Mouse (Mus musculus) forebrain, embryonic 16.5 days (tissue): ENCODE data around the gene Cul9. TPM values are rescaled to one million over a fixed set of nuclear protein-coding genes. Genes with fewer than 3 reads are reported as not detected.

Source experiments
- ATAC-seq: fragments of 200-750 bp; cut with Nextera tagmentation; 2 replicates; pipeline ENCODE4 v1.8.0; 2017; ENCODE audit warnings: mild to moderate bottlenecking, moderate library complexity
- H3K27ac ChIP-seq: fragments of 300-500 bp; sonication (generic); 2 replicates; pipeline ENCODE4 v1.5.1; 2014; ENCODE audit warnings: low read length, control low read depth
- H3K27me3 ChIP-seq: fragments of 300-500 bp; sonication (generic); replicated peaks from 2 replicates; pipeline ENCODE4 v1.6.1; 2014; ENCODE audit warnings: low read length; ENCODE audit not compliant: control insufficient read depth, insufficient read depth
- H3K36me3 ChIP-seq: fragments of 300-500 bp; sonication (generic); 2 replicates; pipeline ENCODE4 v1.6.1; 2014; ENCODE audit not compliant: control insufficient read depth, insufficient read depth
- H3K4me1 ChIP-seq: fragments of 300-500 bp; sonication (generic); replicated peaks from 2 replicates; pipeline ENCODE4 v1.6.1; 2014; ENCODE audit warnings: low read length; ENCODE audit not compliant: control insufficient read depth, insufficient read depth
- H3K4me2 ChIP-seq: fragments of 300-500 bp; sonication (generic); 2 replicates; pipeline ENCODE4 v1.6.1; 2014; ENCODE audit warnings: mild to moderate bottlenecking, low read length, control low read depth
- H3K4me3 ChIP-seq: fragments of 300-500 bp; sonication (generic); replicated peaks from 2 replicates; pipeline ENCODE4 v1.5.1; 2014; ENCODE audit warnings: mild to moderate bottlenecking, low read length, control low read depth
- H3K9ac ChIP-seq: fragments of 300-500 bp; sonication (generic); replicated peaks from 2 replicates; pipeline ENCODE4 v1.6.1; 2014; ENCODE audit warnings: low read depth, low read length, control low read depth
- H3K9me3 ChIP-seq: fragments of 300-500 bp; sonication (generic); 2 replicates; pipeline ENCODE4 v1.6.1; 2016; ENCODE audit warnings: low read length; ENCODE audit not compliant: control insufficient read depth
- WGBS: fragments of 180-500 bp; shearing (Covaris S2); extraction: QIAGEN DNeasy Blood & Tissue Kit; methylation state at CpG from one replicate; pipeline ENCODE4 v1.1.7; 2014; 5-methylcytosine and 5-hydroxymethylcytosine counted together
- polyA plus RNA-seq: library from polyadenylated mRNA; unstranded; fragments of >200 nt; fragmentation: Nextera tagmentation; extraction: Ambion mirVana; gene quantifications from 2 replicates; pipeline ENCODE4 v1.2.1, GENCODE M21; 2015

Gene Cul9
- polyA plus RNA-seq, 1 experiment from 2014 or later: 19.8 TPM

GRCm38 (mm10) chr17:46555673-46556583, 9.7 kb upstream of the Cul9 start, which contains the start of gene Srf:
TSS of gene Srf (minus strand) at chr17:46556175.
- ATAC-seq: peak; percentile 95
- Histone ChIP-seq H3K27ac (peak within 1 kb of the TSS; percentile 90), H3K4me3 (peak within 1 kb of the TSS; percentile 89), H3K9me3 (no peaks in the 10 kb centered on the region), H3K36me3 (no peaks in the 10 kb centered on the region), H3K9ac (peak within 1 kb of the TSS; percentile 91), H3K4me2 (peak within 1 kb of the TSS; percentile 87), H3K27me3 (no peaks in the 10 kb centered on the region), H3K4me1 (peaks cover 31% of the 10 kb centered on the region)
- WGBS: under 1% methylated on average over 79 of the region's 87 CpGs

- Histone ChIP-seq H3K9ac (peak overlapping the region; percentile 91), H3K9me3 (no peaks in the 10 kb centered on the region), H3K27me3 (no peaks in the 10 kb centered on the region), H3K4me2 (peak overlapping the region; percentile 87), H3K4me1 (peaks cover 31% of the 10 kb centered on the region), H3K4me3 (peak overlapping the region; percentile 89), H3K36me3 (peaks cover 5% of the 10 kb centered on the region; the same call in 1 of the 2 replicates), H3K27ac (peak overlapping the region; percentile 90)
- no peak for ATAC-seq
- under 1% methylated on average over 74 of the region's 75 CpGs for WGBS
These were observed 8.9 kb upstream of the Cul9 start for GRCm38 (mm10) chr17:46554977-46555672.

- under 1% methylated on average over 11 of the region's 11 CpGs for WGBS
- peak overlapping the region; percentile 89 for H3K4me3 ChIP-seq
- H3K4me1 ChIP-seq: peaks cover 31% of the 10 kb centered on the region
- H3K36me3 ChIP-seq: peaks cover 5% of the 10 kb centered on the region
- no peaks in the 10 kb centered on the region for H3K9me3 ChIP-seq
- H3K27ac ChIP-seq: no peak overlapping the region
- no peak for ATAC-seq
- peak overlapping the region; percentile 87 for H3K4me2 ChIP-seq
- H3K27me3 ChIP-seq: no peaks in the 10 kb centered on the region
- peak overlapping the region; percentile 91 for H3K9ac ChIP-seq
These were observed 8.4 kb upstream of the Cul9 start for GRCm38 (mm10) chr17:46554646-46554976.

GRCm38 (mm10) chr17:46553926-46554325, 7.7 kb upstream of the Cul9 start:
- no peak for ATAC-seq
- peak overlapping the region; percentile 87 for H3K4me2 ChIP-seq
- H3K9ac ChIP-seq: no peak overlapping the region; the same call in 1 of the 2 replicates
- 82% methylated on average over 3 of the region's 3 CpGs for WGBS
- H3K9me3 ChIP-seq: no peaks in the 10 kb centered on the region
- H3K36me3 ChIP-seq: peaks cover 9% of the 10 kb centered on the region
- H3K27ac ChIP-seq: no peak overlapping the region
- H3K4me1 ChIP-seq: peaks cover 31% of the 10 kb centered on the region
- H3K4me3 ChIP-seq: peak overlapping the region; percentile 89
- H3K27me3 ChIP-seq: no peaks in the 10 kb centered on the region

- Histone ChIP-seq H3K9me3 (no peaks in the 10 kb centered on the region), H3K4me3 (peak overlapping the region; percentile 40), H3K27ac (peak overlapping the region; percentile 65; the same call in 1 of the 2 replicates), H3K36me3 (peaks cover 14% of the 10 kb centered on the region), H3K27me3 (no peaks in the 10 kb centered on the region), H3K4me1 (peaks cover 31% of the 10 kb centered on the region), H3K9ac (peak overlapping the region; percentile 28; the same call in 1 of the 2 replicates), H3K4me2 (peak overlapping the region; percentile 87)
- WGBS: 47% methylated on average over 11 of the region's 11 CpGs
- ATAC-seq: no peak
These were observed 7.3 kb upstream of the Cul9 start for GRCm38 (mm10) chr17:46553469-46553868.

- Histone ChIP-seq H3K4me3 (peak overlapping the region; percentile 40), H3K9ac (peak overlapping the region; percentile 28; the same call in 1 of the 2 replicates), H3K4me2 (peak overlapping the region; percentile 87), H3K9me3 (no peaks in the 10 kb centered on the region), H3K4me1 (peaks cover 31% of the 10 kb centered on the region), H3K36me3 (peaks cover 16% of the 10 kb centered on the region), H3K27ac (peak overlapping the region; percentile 65), H3K27me3 (no peaks in the 10 kb centered on the region)
- peak; percentile 83 for ATAC-seq
- 2% methylated on average over 24 of the region's 24 CpGs for WGBS
These were observed 6.7 kb upstream of the Cul9 start for GRCm38 (mm10) chr17:46552841-46553423.

- 73% methylated on average over 7 of the region's 7 CpGs for WGBS
- no peak overlapping the region for H3K9ac ChIP-seq
- peaks cover 16% of the 10 kb centered on the region for H3K36me3 ChIP-seq
- H3K4me1 ChIP-seq: peaks cover 32% of the 10 kb centered on the region
- no peaks in the 10 kb centered on the region for H3K9me3 ChIP-seq
- no peaks in the 10 kb centered on the region for H3K27me3 ChIP-seq
- H3K4me2 ChIP-seq: no peak overlapping the region; the same call in 1 of the 2 replicates
- no peak for ATAC-seq
- no peak overlapping the region for H3K4me3 ChIP-seq
- H3K27ac ChIP-seq: no peak overlapping the region
These were observed 6.0 kb upstream of the Cul9 start for GRCm38 (mm10) chr17:46552151-46552550.

- Histone ChIP-seq H3K9me3 (no peaks in the 10 kb centered on the region), H3K36me3 (peaks cover 16% of the 10 kb centered on the region), H3K4me3 (no peak overlapping the region), H3K4me2 (no peak overlapping the region), H3K4me1 (peaks cover 33% of the 10 kb centered on the region), H3K27me3 (no peaks in the 10 kb centered on the region), H3K9ac (no peak overlapping the region), H3K27ac (no peak overlapping the region)
- 91% methylated on average over 6 of the region's 6 CpGs for WGBS
- ATAC-seq: no peak
These were observed 5.2 kb upstream of the Cul9 start for GRCm38 (mm10) chr17:46551369-46551768.

- ATAC-seq: no peak
- WGBS: 90% methylated on average over 7 of the region's 7 CpGs
These were observed 4.7 kb upstream of the Cul9 start for GRCm38 (mm10) chr17:46550904-46551303.

More at GRCm38 (mm10) chr17:46550904-46551303, 4.7 kb upstream of the Cul9 start:
- H3K9me3 ChIP-seq: no peaks in the 10 kb centered on the region
- H3K4me1 ChIP-seq: peaks cover 34% of the 10 kb centered on the region
- H3K9ac ChIP-seq: no peak overlapping the region
- peaks cover 16% of the 10 kb centered on the region for H3K36me3 ChIP-seq
- no peak overlapping the region for H3K27ac ChIP-seq
- no peak overlapping the region for H3K4me3 ChIP-seq
- no peaks in the 10 kb centered on the region for H3K27me3 ChIP-seq
- H3K4me2 ChIP-seq: no peak overlapping the region
